Mouse (Mus musculus): ENCODE data around the gene Irgm2.
"Not testable (repeated sequence)": the region's sequence is repeated elsewhere in the genome, so short reads cannot be mapped to it uniquely, and the experiment has no call there.

The Irgm2 gene

GRCm38 (mm10) chr11:58213673-58214342 lies 14.4 kb downstream of the Irgm2 start:
- no peak for DNase-seq

- DNase-seq, result peak; percentile 77
Observed at GRCm38 (mm10) chr11:58214391-58215048, 15.1 kb downstream of the Irgm2 start.

GRCm38 (mm10) chr11:58215049-58215430 lies 15.6 kb downstream of the Irgm2 start:
- not testable (repeated sequence) for DNase-seq

- DNase-seq, result no peak
Observed at GRCm38 (mm10) chr11:58215814-58216213, 16.4 kb downstream of the Irgm2 start.

- no peak for DNase-seq
Observed at GRCm38 (mm10) chr11:58216823-58217222, 17.4 kb downstream of the Irgm2 start.

- DNase-seq, result no peak
Observed at GRCm38 (mm10) chr11:58223751-58224150, 24.3 kb downstream of the Irgm2 start.

- peak; percentile 66 for DNase-seq
Observed at GRCm38 (mm10) chr11:58224313-58224712, 24.9 kb downstream of the Irgm2 start.

- not testable (repeated sequence) for DNase-seq
Observed at GRCm38 (mm10) chr11:58224872-58225271, 25.5 kb downstream of the Irgm2 start.

GRCm38 (mm10) chr11:58225655-58226054 lies 26.2 kb downstream of the Irgm2 start:
- DNase-seq, result peak; percentile 43

GRCm38 (mm10) chr11:58226425-58226824 lies 27.0 kb downstream of the Irgm2 start:
- DNase-seq, result no peak

- DNase-seq, result not testable (repeated sequence)
Observed at GRCm38 (mm10) chr11:58228021-58228420, 28.6 kb downstream of the Irgm2 start.

- DNase-seq, result no peak
Observed at GRCm38 (mm10) chr11:58230396-58230910, 31.0 kb downstream of the Irgm2 start.

- DNase-seq, result no peak
Observed at GRCm38 (mm10) chr11:58231156-58231555, 31.7 kb downstream of the Irgm2 start.

GRCm38 (mm10) chr11:58234551-58234950 lies 35.1 kb downstream of the Irgm2 start:
- not testable (repeated sequence) for DNase-seq

GRCm38 (mm10) chr11:58235152-58235551 lies 35.7 kb downstream of the Irgm2 start:
- DNase-seq, result no peak

- DNase-seq, result no peak
Observed at GRCm38 (mm10) chr11:58238840-58239791, 39.7 kb downstream of the Irgm2 start.

- DNase-seq, result no peak
Observed at GRCm38 (mm10) chr11:58247294-58247693, 47.9 kb downstream of the Irgm2 start.

- DNase-seq, result no peak
Observed at GRCm38 (mm10) chr11:58249203-58249981, 50.0 kb downstream of the Irgm2 start.

GRCm38 (mm10) chr11:58250550-58250949 lies 51.1 kb downstream of the Irgm2 start:
- no peak for DNase-seq

GRCm38 (mm10) chr11:58254411-58254810 lies 55.0 kb downstream of the Irgm2 start:
- no peak for DNase-seq

- no peak for DNase-seq
Observed at GRCm38 (mm10) chr11:58257816-58258215, 58.4 kb downstream of the Irgm2 start.

GRCm38 (mm10) chr11:58260156-58260555 lies 60.7 kb downstream of the Irgm2 start:
- DNase-seq, result no peak

Data from layer of hippocampus, adult 9-11 months (tissue).